Mouse (Mus musculus) liver, postnatal 0 days (tissue): ENCODE data around the gene Samd8. TPM values are rescaled to one million over a fixed set of nuclear protein-coding genes. Genes with fewer than 3 reads are reported as not detected.

Experiments used
- ATAC-seq: fragments of 200-750 bp; cut with Nextera tagmentation; 2 replicates; pipeline ENCODE4 v1.8.0; 2017; ENCODE audit warnings: mild to moderate bottlenecking, moderate library complexity
- DNase-seq: peaks from one replicate; pipeline ENCODE4 v3.0.0-alpha.2; 2016
- H3K27ac ChIP-seq: fragments of 300-500 bp; sonication (generic); 2 replicates; pipeline ENCODE4 v1.5.1; 2014; ENCODE audit warnings: antibody characterized with exemption, moderate library complexity, mild to moderate bottlenecking, low read depth
- H3K27me3 ChIP-seq: fragments of 300-500 bp; sonication (generic); 2 replicates; pipeline ENCODE4 v1.6.1; 2014; ENCODE audit warnings: low read length, control low read depth, mixed read lengths; ENCODE audit not compliant: insufficient read depth
- H3K36me3 ChIP-seq: fragments of 300-500 bp; sonication (generic); replicated peaks from 2 replicates; pipeline ENCODE4 v1.6.1; 2014; ENCODE audit warnings: mild to moderate bottlenecking, control low read depth, low read length, moderate library complexity, mixed read lengths; ENCODE audit not compliant: insufficient read depth
- H3K4me1 ChIP-seq: fragments of 300-500 bp; sonication (generic); 2 replicates; pipeline ENCODE4 v1.6.1; 2014; ENCODE audit warnings: antibody characterized with exemption, mild to moderate bottlenecking, control low read depth; ENCODE audit not compliant: insufficient read depth
- H3K4me2 ChIP-seq: fragments of 300-500 bp; sonication (generic); 2 replicates; pipeline ENCODE4 v1.6.1; 2014; ENCODE audit warnings: low read depth, mild to moderate bottlenecking, low read length, moderate library complexity, mixed read lengths
- H3K4me3 ChIP-seq: fragments of 300-500 bp; sonication (generic); 2 replicates; pipeline ENCODE4 v1.5.1; 2014; ENCODE audit warnings: low read depth, low read length
- H3K9ac ChIP-seq: fragments of 300-500 bp; sonication (generic); replicated peaks from 2 replicates; pipeline ENCODE4 v1.6.1; 2014; ENCODE audit warnings: mild to moderate bottlenecking, moderate library complexity
- H3K9me3 ChIP-seq: fragments of 300-500 bp; sonication (generic); 2 replicates; pipeline ENCODE4 v1.6.1; 2016; ENCODE audit warnings: mild to moderate bottlenecking, control low read depth, low read length, mixed read lengths
- CTCF ChIP-seq: sonication (generic); IDR thresholded peaks from 2 replicates; pipeline ENCODE4 v1.5.1; 2016; ENCODE audit warnings: antibody characterized with exemption, low read depth
- EP300 ChIP-seq: IDR thresholded peaks from 2 replicates; pipeline ENCODE4 v1.6.1; 2016; ENCODE audit warnings: antibody characterized with exemption, low read depth, mild to moderate bottlenecking
- WGBS: fragments of 180-500 bp; shearing (Covaris S2); extraction: QIAGEN DNeasy Blood & Tissue Kit; methylation state at CpG from one replicate; pipeline ENCODE4 v1.1.7; 2014; ENCODE audit not compliant: insufficient replicate concordance; 5-methylcytosine and 5-hydroxymethylcytosine counted together
- polyA plus RNA-seq: library from polyadenylated mRNA; unstranded; fragments of >200 nt; fragmentation: Nextera tagmentation; extraction: Ambion mirVana; gene quantifications from 2 replicates; pipeline ENCODE4 v1.2.1, GENCODE M21; 2015

The Samd8 gene
- polyA plus RNA-seq, 1 experiment from 2014 or later = 4.1 TPM

DNA sequence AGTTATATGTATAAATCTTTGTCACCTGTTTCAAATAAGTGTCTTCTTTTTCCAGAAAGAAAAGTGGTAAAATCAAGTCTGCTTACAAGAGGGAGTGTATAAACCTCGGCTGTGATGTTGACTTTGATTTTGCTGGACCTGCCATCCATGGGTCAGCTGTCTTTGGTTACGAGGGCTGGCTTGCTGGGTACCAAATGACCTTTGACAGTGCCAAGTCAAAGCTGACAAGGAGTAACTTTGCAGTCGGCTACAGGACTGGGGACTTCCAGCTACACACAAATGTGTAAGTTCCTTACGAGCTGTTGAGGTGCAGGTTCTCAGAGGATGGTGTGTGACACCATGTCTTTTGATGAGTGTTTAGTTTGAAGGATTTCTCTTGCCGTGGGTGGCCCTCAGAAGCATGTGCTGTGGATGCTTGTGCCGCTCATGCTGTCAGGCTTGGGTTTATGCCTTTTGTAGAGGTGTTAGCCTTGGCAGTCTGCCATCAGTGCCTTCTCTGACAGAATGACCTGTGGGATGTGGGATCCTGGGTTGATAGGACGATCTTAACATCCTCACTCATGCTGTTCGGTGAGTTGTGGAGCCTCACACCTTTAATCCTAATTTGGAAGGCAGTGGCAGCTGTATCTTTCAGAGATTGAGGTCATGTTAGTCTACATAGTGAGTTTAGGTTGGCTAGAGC lies 88.1 kb downstream of the Samd8 start:
- no peaks in the 10 kb centered on the region for H3K27me3 ChIP-seq
- H3K9me3 ChIP-seq = no peaks in the 10 kb centered on the region
- H3K27ac ChIP-seq = no peak overlapping the region
- DNase-seq = no peak
- no peak overlapping the region for H3K9ac ChIP-seq
- no peak overlapping the region for H3K4me3 ChIP-seq
- 77% methylated on average over 8 of the region's 8 CpGs for WGBS
- peaks cover 14% of the 10 kb centered on the region for H3K4me1 ChIP-seq
- H3K36me3 ChIP-seq = peaks cover 84% of the 10 kb centered on the region
- TF ChIP-seq EP300 (no peak), CTCF (no peak)
- no peak for ATAC-seq
- H3K4me2 ChIP-seq = no peak overlapping the region

DNA sequence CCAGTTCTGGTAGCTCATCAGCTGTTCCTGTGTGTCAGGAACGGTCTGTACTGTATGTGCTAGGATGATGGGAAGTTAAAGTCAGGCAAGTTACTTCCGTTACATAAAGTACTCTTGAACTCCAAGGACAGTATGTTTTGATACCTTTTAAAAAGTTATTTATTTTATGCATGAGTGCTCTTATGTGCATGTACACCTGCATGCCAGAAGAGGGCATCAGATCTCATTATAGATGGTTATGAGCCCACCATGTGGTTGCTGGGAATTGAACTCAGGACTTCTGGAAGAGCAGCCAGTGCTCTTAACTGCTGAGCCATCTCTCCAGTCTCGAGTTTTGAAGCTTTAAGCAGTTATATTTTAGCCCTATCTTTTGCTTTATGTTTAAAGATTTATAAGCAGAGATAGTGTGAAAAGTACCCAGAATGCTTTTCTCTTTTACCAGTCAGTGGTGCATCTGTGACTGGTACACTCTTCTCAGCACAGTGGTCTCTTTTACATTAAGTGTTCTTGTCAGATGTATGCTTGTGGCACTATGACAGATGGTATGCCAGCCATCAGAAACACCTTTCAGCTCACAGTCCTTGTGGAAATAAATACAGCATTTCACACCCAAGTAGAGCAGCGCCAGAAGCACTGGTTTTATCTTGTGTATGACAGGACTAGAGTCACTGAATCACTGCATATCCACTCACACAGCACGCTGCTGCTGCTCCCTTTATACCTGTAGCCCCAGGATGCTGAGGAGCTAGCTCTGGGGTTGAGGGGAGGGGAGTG lies 91.7 kb downstream of the Samd8 start:
- no peak overlapping the region for H3K4me3 ChIP-seq
- no peaks in the 10 kb centered on the region for H3K27me3 ChIP-seq
- TF ChIP-seq EP300 (no peak), CTCF (peak; percentile 32; the same call in 1 of the 2 replicates)
- H3K9me3 ChIP-seq = no peaks in the 10 kb centered on the region
- no peak for DNase-seq
- no peak overlapping the region for H3K4me2 ChIP-seq
- peaks cover 13% of the 10 kb centered on the region for H3K4me1 ChIP-seq
- H3K9ac ChIP-seq = no peak overlapping the region
- H3K36me3 ChIP-seq = peaks cover 80% of the 10 kb centered on the region
- WGBS = 78% methylated on average over 5 of the region's 5 CpGs
- H3K27ac ChIP-seq = no peak overlapping the region
- no peak for ATAC-seq

DNA sequence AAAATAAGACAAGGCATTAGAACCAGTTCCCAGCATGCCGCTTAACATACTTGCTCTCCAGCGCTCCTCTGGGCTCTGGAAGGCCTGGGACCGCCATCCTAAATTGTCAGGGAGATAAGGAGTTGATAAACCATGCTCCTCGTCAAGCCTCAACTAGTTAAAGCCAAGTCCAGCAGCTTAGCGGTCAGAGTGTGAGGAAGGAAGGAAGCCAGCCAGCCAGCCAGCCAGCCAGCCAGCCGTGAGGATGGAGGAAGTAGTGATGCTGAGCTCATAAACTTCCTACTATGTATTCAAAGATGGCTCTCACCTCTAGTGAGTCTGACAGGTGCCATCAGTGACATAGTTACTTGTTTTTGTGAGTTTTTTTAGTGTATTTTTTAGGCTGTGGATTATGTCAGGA lies 92.9 kb downstream of the Samd8 start:
- 59% methylated on average over 6 of the region's 6 CpGs for WGBS

DNA sequence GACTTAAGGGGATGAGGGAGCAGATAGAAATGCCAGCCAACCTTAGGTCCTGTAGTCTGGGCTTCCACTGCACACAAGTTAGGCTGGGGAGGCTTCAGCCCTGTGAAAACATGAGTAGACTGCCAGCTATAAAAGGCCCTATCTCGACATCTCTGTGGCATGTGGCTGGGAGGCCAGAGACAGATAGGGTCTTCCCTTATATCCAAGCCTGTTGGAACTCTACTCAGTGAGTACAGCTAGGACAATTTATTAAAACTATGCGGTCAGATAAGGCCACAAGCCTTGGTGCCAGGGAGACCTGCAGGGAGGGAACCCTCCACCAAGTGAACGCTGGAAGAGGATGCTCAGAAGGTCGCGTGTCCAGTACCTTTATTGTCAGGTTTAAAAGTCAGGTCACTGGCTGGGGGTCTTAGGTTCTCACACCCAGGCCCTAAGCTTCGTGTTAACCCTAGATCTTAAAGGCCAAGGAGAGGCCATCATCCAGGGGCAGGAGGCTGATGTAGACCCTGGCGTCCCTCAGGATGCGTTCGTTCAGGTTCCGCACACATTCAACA lies 96.6 kb downstream of the Samd8 start:
- no peak for TF ChIP-seq CTCF
- no peak for TF ChIP-seq EP300
- H3K27ac ChIP-seq = peak overlapping the region; percentile 61; the same call in 1 of the 2 replicates
- peaks cover 44% of the 10 kb centered on the region for H3K4me1 ChIP-seq
- no peaks in the 10 kb centered on the region for H3K9me3 ChIP-seq
- no peak for ATAC-seq
- H3K27me3 ChIP-seq = no peaks in the 10 kb centered on the region
- peak overlapping the region; percentile 98 for H3K4me2 ChIP-seq
- H3K36me3 ChIP-seq = peaks cover 41% of the 10 kb centered on the region
- 21% methylated on average over 10 of the region's 10 CpGs for WGBS
- no peak for DNase-seq
- H3K4me3 ChIP-seq = peak overlapping the region; percentile 71
- no peak overlapping the region; the same call in 1 of the 2 replicates for H3K9ac ChIP-seq

More for the DNA sequence above, 92.9 kb downstream of the Samd8 start:
- H3K4me1 ChIP-seq = peaks cover 25% of the 10 kb centered on the region
- H3K27me3 ChIP-seq = no peaks in the 10 kb centered on the region
- no peaks in the 10 kb centered on the region for H3K9me3 ChIP-seq
- H3K4me3 ChIP-seq = no peak overlapping the region
- no peak overlapping the region for H3K9ac ChIP-seq
- peaks cover 68% of the 10 kb centered on the region for H3K36me3 ChIP-seq
- H3K27ac ChIP-seq = peak overlapping the region; percentile 30; the same call in 1 of the 2 replicates
- ATAC-seq (no peak), DNase-seq (no peak)
- no peak overlapping the region for H3K4me2 ChIP-seq
- TF ChIP-seq EP300 = no peak
- TF ChIP-seq CTCF = no peak

DNA sequence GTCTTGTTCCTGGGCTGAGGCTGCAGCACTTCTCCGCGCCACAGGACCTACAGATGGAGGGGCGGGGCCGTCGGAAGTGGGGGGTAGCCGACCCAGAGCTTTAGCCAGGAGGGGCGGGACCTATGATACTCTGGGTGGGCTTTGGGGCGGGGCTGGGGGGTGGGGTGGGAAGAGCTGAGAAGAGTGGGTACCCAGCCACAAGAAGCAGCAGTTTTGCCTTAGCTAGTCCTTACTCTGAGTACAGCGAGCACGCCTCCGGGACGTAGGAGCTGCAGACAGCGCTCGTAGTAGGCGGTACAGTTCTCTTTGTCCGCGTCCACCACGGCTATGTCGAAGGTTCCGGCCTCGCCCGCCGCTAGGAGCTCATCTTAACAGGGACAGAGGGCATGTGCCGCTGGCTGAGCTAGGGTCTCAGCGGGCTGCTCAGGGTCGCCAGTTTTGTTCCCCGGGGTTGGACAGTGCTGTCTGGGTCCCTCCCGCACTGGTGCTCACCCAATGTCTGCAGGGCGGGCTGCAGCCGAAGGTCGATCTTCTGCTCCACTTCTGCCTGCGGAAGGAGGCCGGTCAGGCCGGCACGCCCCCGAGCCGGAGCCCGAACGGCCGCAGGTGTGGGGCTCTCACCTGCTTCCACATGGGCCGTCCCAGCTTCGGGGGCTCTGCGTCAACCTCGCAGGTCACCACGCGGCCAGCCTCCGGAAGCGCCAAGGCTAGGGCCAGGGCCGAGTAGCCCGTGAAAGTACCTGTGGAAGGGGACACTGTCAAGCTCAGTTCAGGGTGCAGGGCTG lies 97.2 kb downstream of the Samd8 start:
- ATAC-seq = 0 out of 2 replicates have a peak, but pooled peaks have one; percentile 2
- WGBS = 2% methylated on average over 50 of the region's 50 CpGs
- Histone ChIP-seq H3K4me1 (peaks cover 51% of the 10 kb centered on the region), H3K36me3 (peaks cover 35% of the 10 kb centered on the region), H3K4me3 (peak overlapping the region; percentile 71), H3K27me3 (no peaks in the 10 kb centered on the region), H3K4me2 (peak overlapping the region; percentile 98), H3K9me3 (no peaks in the 10 kb centered on the region), H3K27ac (peak overlapping the region; percentile 61), H3K9ac (peak overlapping the region; percentile 70)
- no peak for TF ChIP-seq CTCF
- no peak for TF ChIP-seq EP300
- DNase-seq = peak; percentile 61

Other genes with a start within 250 kb of the Samd8 start
- 0.15 TPM in 1 of 2 replicates, not detected in the other for gene Dupd1, start 36.0 kb upstream of the Samd8 start, polyA plus RNA-seq
- 0.24 TPM in 1 of 2 replicates, not detected in the other for gene Dusp13, start 650 bp downstream of the Samd8 start, polyA plus RNA-seq
- 128 and 129 TPM in 2 replicates for gene Vdac2, start 74.7 kb downstream of the Samd8 start, polyA plus RNA-seq
- 14.2 TPM in 2 replicates for gene Comtd1, start 98.4 kb downstream of the Samd8 start, polyA plus RNA-seq
- 0.99 and 1.1 TPM in 2 replicates for gene Zfp503, start 239.1 kb downstream of the Samd8 start, polyA plus RNA-seq